Mouse (Mus musculus) lung, adult 2 months (tissue): ENCODE results near the gene Gm3676.
"Not testable (repeated sequence)": the region's sequence is repeated elsewhere in the genome, so short reads cannot be mapped to it uniquely, and the experiment has no call there.

Experiments
- CTCF ChIP-seq: fragments of 200-500 bp; IDR thresholded peaks from 2 replicates; pipeline ENCODE4 v1.5.1; 2011; ENCODE audit warnings: mild to moderate bottlenecking, low read length, control low read depth; ENCODE audit not compliant: insufficient read depth
- POLR2A ChIP-seq: fragments of 200-500 bp; IDR thresholded peaks from 2 replicates; pipeline ENCODE4 v1.6.1; 2011; ENCODE audit warnings: low read depth, mild to moderate bottlenecking, control low read depth, low read length, borderline replicate concordance; ENCODE audit errors: extremely low read depth

- TF ChIP-seq POLR2A, CTCF: not testable (repeated sequence)
These were observed 45.4 kb downstream of the Gm3676 start for GRCm38 (mm10) chr14:41600935-41601334.
